Comparison of ENCODE assay signal across 30 mouse cellular contexts in the genomic region with DNA sequence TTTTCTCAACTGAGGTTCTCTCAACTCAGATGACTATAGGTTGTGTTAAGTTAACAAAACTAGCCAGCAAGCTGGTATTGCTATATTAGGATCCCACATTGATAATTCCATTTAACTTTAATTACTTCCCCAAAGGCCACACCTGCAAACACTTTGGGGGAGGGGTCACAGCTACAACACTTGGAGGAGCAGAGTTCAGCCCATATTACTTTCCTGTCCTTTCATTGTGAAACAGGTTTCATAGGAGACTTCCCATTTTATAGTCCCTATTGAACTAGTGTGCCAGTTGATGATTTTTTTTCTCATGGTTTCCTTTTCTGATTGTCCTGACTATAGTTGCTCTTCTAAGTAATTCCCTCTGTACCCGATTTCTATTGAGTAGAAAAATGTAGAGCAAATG. TPM values are rescaled to one million over a fixed set of nuclear protein-coding genes. Genes with fewer than 3 reads are reported as not detected.
"Had no signal": no experiment of that assay in that cellular context is flagged by ENCODE, and none has a peak within 500 bp of the region (broad histone marks: within the 10 kb centered on the region; RNA-seq: fewer than 3 reads in every experiment).

No protein-coding gene starts in this region.

- H3K9ac ChIP-seq: embryonic facial prominence, embryonic 12.5 days; embryonic facial prominence, embryonic 13.5 days; embryonic facial prominence, embryonic 15.5 days; forebrain, embryonic 12.5 days; forebrain, embryonic 13.5 days; forebrain, embryonic 15.5 days; forebrain, postnatal 0 days had no signal

- H3K4me3 ChIP-seq: embryonic facial prominence, embryonic 10.5 days; embryonic facial prominence, embryonic 12.5 days; embryonic facial prominence, embryonic 13.5 days; embryonic facial prominence, embryonic 15.5 days; erythroblast, embryonic 14.5 days; forebrain, embryonic 10.5 days; forebrain, embryonic 12.5 days; forebrain, embryonic 13.5 days; forebrain, embryonic 15.5 days; gastrocnemius, adult 2 months; heart, adult 2 months had no signal

- DNase-seq: cerebellum, adult 2 months; cerebellum, adult 8-10 months; cerebellum, adult 9-10 months; cerebellum, adult 9-11 months; cerebellum, postnatal 10 days; cerebellum, postnatal 14 days; cerebellum, postnatal 25 days; cerebellum, postnatal 36 days; embryo, embryonic 11 days; forebrain, postnatal 0 days; gastrocnemius, adult 2 months; gastrocnemius, postnatal 10 days; gastrocnemius, postnatal 14 days; gastrocnemius, postnatal 25 days; gastrocnemius, postnatal 36 days; heart, adult 11 months; heart, adult 18-20 months; heart, adult 2 months had no signal

- H3K9me3 ChIP-seq: embryonic facial prominence, embryonic 10.5 days; embryonic facial prominence, embryonic 12.5 days; embryonic facial prominence, embryonic 13.5 days; embryonic facial prominence, embryonic 15.5 days; forebrain, embryonic 10.5 days; forebrain, embryonic 12.5 days; forebrain, embryonic 13.5 days; forebrain, embryonic 15.5 days had no signal

- H3K4me1 ChIP-seq: embryonic facial prominence, embryonic 10.5 days; embryonic facial prominence, embryonic 12.5 days; embryonic facial prominence, embryonic 13.5 days; embryonic facial prominence, embryonic 15.5 days; forebrain, embryonic 10.5 days; forebrain, embryonic 12.5 days; forebrain, embryonic 13.5 days; forebrain, embryonic 15.5 days had no signal

- H3K27ac ChIP-seq: embryonic facial prominence, embryonic 10.5 days; embryonic facial prominence, embryonic 12.5 days; embryonic facial prominence, embryonic 13.5 days; embryonic facial prominence, embryonic 15.5 days; forebrain, embryonic 10.5 days; forebrain, embryonic 12.5 days; forebrain, embryonic 13.5 days; forebrain, embryonic 15.5 days; gastrocnemius, adult 2 months; heart, adult 2 months had no signal

- H3K4me2 ChIP-seq: embryonic facial prominence, embryonic 12.5 days; embryonic facial prominence, embryonic 13.5 days; embryonic facial prominence, embryonic 15.5 days; forebrain, embryonic 12.5 days; forebrain, embryonic 13.5 days; forebrain, embryonic 15.5 days had no signal

- H3K36me3 ChIP-seq: embryonic facial prominence, embryonic 10.5 days; embryonic facial prominence, embryonic 12.5 days; embryonic facial prominence, embryonic 13.5 days; embryonic facial prominence, embryonic 15.5 days; forebrain, embryonic 10.5 days; forebrain, embryonic 12.5 days; forebrain, embryonic 15.5 days had no signal

- ATAC-seq: forebrain, embryonic 13.5 days; forebrain, embryonic 14.5 days; forebrain, embryonic 15.5 days; forebrain, embryonic 16.5 days; forebrain, postnatal 0 days had no signal

- H3K27me3 ChIP-seq: embryonic facial prominence, embryonic 12.5 days; embryonic facial prominence, embryonic 13.5 days; embryonic facial prominence, embryonic 15.5 days; forebrain, embryonic 12.5 days; forebrain, embryonic 13.5 days; forebrain, embryonic 15.5 days had no signal

RNA-seq across cellular contexts. Expression of a gene that starts 10.3 kb away (rescaled TPM):
- total RNA-seq: gastrocnemius, adult 2 months; gastrocnemius, adult 8-10 months; gastrocnemius, postnatal 14 days; gastrocnemius, postnatal 25 days; gastrocnemius, postnatal 36 days; heart, adult 2 months had no signal
- polyA plus RNA-seq: erythroblast, embryonic 14.5 days; forebrain, embryonic 16.5 days had no signal
